Mouse (Mus musculus) MEL-GATA-1-ER (cell line): ENCODE results near the gene Vmn1r1.
A peak's percentile ranks its signal among the peaks of the same experiment; 100 is the strongest.

Experiments
- DNase-seq: peaks from one replicate; pipeline ENCODE4 v3.0.0-alpha.2; 2012; ENCODE audit warnings: low read depth; ENCODE audit errors: extremely low read depth

Vmn1r1 gene

GRCm38 (mm10) chr1:182137204-182138125, 26.8 kb downstream of the Vmn1r1 start:
- no peak for DNase-seq

GRCm38 (mm10) chr1:182130830-182131229, 33.5 kb downstream of the Vmn1r1 start:
- DNase-seq = peak; percentile 20

GRCm38 (mm10) chr1:182124924-182125368, 39.3 kb downstream of the Vmn1r1 start:
- peak; percentile 90 for DNase-seq

GRCm38 (mm10) chr1:182124506-182124905, 39.8 kb downstream of the Vmn1r1 start, which contains the start of gene Srp9:
Gene Srp9 (plus strand): TSS chr1:182124737.
- DNase-seq = peak; percentile 81

- DNase-seq = no peak
Measured at GRCm38 (mm10) chr1:182122413-182122812, 41.9 kb downstream of the Vmn1r1 start.

- no peak for DNase-seq
Measured at GRCm38 (mm10) chr1:182115651-182116408, 48.5 kb downstream of the Vmn1r1 start.

- no peak for DNase-seq
Measured at GRCm38 (mm10) chr1:182115197-182115596, 49.1 kb downstream of the Vmn1r1 start.

GRCm38 (mm10) chr1:182113587-182114500, 50.4 kb downstream of the Vmn1r1 start:
- DNase-seq = no peak

- no peak for DNase-seq
Measured at GRCm38 (mm10) chr1:182113131-182113530, 51.2 kb downstream of the Vmn1r1 start.

GRCm38 (mm10) chr1:182112385-182112784, 51.9 kb downstream of the Vmn1r1 start:
- DNase-seq = no peak

GRCm38 (mm10) chr1:182111386-182112317, 52.6 kb downstream of the Vmn1r1 start:
- no peak for DNase-seq

GRCm38 (mm10) chr1:182110708-182111385, 53.4 kb downstream of the Vmn1r1 start:
- DNase-seq = no peak

GRCm38 (mm10) chr1:182110185-182110584, 54.1 kb downstream of the Vmn1r1 start:
- no peak for DNase-seq

GRCm38 (mm10) chr1:182108397-182109099, 55.7 kb downstream of the Vmn1r1 start:
- DNase-seq = peak; percentile 28

GRCm38 (mm10) chr1:182107251-182107650, 57.0 kb downstream of the Vmn1r1 start:
- DNase-seq = no peak

GRCm38 (mm10) chr1:182105023-182105422, 59.3 kb downstream of the Vmn1r1 start:
- no peak for DNase-seq
